Mouse (Mus musculus) stomach, postnatal 0 days (tissue): ENCODE measurements around the gene Cgnl1.

Source experiments
- CTCF ChIP-seq: IDR thresholded peaks from 2 replicates; pipeline ENCODE4 v1.5.1; 2016; ENCODE audit warnings: antibody characterized with exemption, low read depth, mild to moderate bottlenecking, moderate library complexity
- EP300 ChIP-seq: optimal IDR thresholded peaks from 2 replicates; pipeline ENCODE3; 2016; ENCODE audit warnings: antibody characterized with exemption

- TF ChIP-seq CTCF, result no peak
- no peak for TF ChIP-seq EP300
These were observed 77.6 kb downstream of the Cgnl1 start for GRCm38 (mm10) chr9:71693771-71694170.
